Mouse (Mus musculus) left cerebral cortex, postnatal 36 days (tissue): ENCODE measurements at regions not wholly inside any gene's neighbourhood (a gene's known extent, or its start where the extent isn't known, plus 50 kb on each side); places are given as distances from the start of the nearest gene placed in this dataset.
A peak's percentile ranks its signal among the peaks of the same experiment; 100 is the strongest.

Experiments
- DNase-seq, 2 experiments: peaks; one replicate each; pipeline ENCODE4 v3.0.0; 2021 to 2022; ENCODE audit warnings: low spot score in 2 of 2, mixed read lengths in 1 of 2
- intact Hi-C: fragments of 180-260 bp; cut with DNase I; formaldehyde crosslinking; loops from one replicate; pipeline ENCODE4 v1.15.1; 2025

- no peak for DNase-seq
- intact Hi-C loops, result no loop called here
Observed at GRCm38 (mm10) chr2:178593743-178594142, 163.4 kb downstream of the Cdh26 start.

- intact Hi-C loops, result no loop called here
- no peak for DNase-seq
Observed at GRCm38 (mm10) chr2:178594177-178594576, 163.8 kb downstream of the Cdh26 start.

GRCm38 (mm10) chr2:178596312-178597083 is 166.2 kb downstream of the Cdh26 start:
- no peak for DNase-seq
- intact Hi-C loops, result no loop called here

- intact Hi-C loops, result no loop called here
- no peak for DNase-seq
Observed at GRCm38 (mm10) chr2:178597084-178597470, 166.7 kb downstream of the Cdh26 start.

- intact Hi-C loops, result no loop called here
- DNase-seq, result no peak
Observed at GRCm38 (mm10) chr2:178598371-178598770, 168.0 kb downstream of the Cdh26 start.

GRCm38 (mm10) chr2:178598836-178599235 is 168.5 kb downstream of the Cdh26 start:
- no peak for DNase-seq
- intact Hi-C loops, result no loop called here

- intact Hi-C loops, result no loop called here
- DNase-seq, result no peak
Observed at GRCm38 (mm10) chr2:178603443-178603842, 173.1 kb downstream of the Cdh26 start.

- intact Hi-C loops, result no loop called here
- peak in 1 of 2 experiments; percentile 11 for DNase-seq
Observed at GRCm38 (mm10) chr2:178606733-178607132, 176.4 kb downstream of the Cdh26 start.

- intact Hi-C loops, result no loop called here
- no peak for DNase-seq
Observed at GRCm38 (mm10) chr2:178610211-178610975, 180.1 kb downstream of the Cdh26 start.

GRCm38 (mm10) chr2:178614761-178615160 is 184.4 kb downstream of the Cdh26 start:
- no peak for DNase-seq
- intact Hi-C loops, result no loop called here

- no peak for DNase-seq
- intact Hi-C loops, result no loop called here
Observed at GRCm38 (mm10) chr2:178622801-178623200, 192.5 kb downstream of the Cdh26 start.

GRCm38 (mm10) chr2:178624475-178624874 is 194.1 kb downstream of the Cdh26 start:
- intact Hi-C loops, result no loop called here
- no peak for DNase-seq

GRCm38 (mm10) chr2:178624907-178625306 is 194.6 kb downstream of the Cdh26 start:
- intact Hi-C loops, result no loop called here
- DNase-seq, result no peak

GRCm38 (mm10) chr2:178629756-178630155 is 199.4 kb downstream of the Cdh26 start:
- intact Hi-C loops, result loop anchor here (5.0 to 10.0 kb wide), 2 partner anchors 565 to 1243 kb away; no protein-coding TSS in a partner anchor
- DNase-seq, result peak; percentile 35 to 60

- no peak for DNase-seq
- intact Hi-C loops, result loop anchor here (5.0 to 10.0 kb wide), 2 partner anchors 564 to 1242 kb away; no protein-coding TSS in a partner anchor
Observed at GRCm38 (mm10) chr2:178630511-178630910, 200.2 kb downstream of the Cdh26 start.

GRCm38 (mm10) chr2:178631336-178631735 is 201.0 kb downstream of the Cdh26 start:
- intact Hi-C loops, result loop anchor here (5.0 to 10.0 kb wide), 2 partner anchors 563 to 1241 kb away; no protein-coding TSS in a partner anchor
- DNase-seq, result no peak

GRCm38 (mm10) chr2:178631966-178632365 is 201.6 kb downstream of the Cdh26 start:
- no peak for DNase-seq
- intact Hi-C loops, result loop anchor here (5.0 to 10.0 kb wide), 2 partner anchors 563 to 1240 kb away; no protein-coding TSS in a partner anchor

GRCm38 (mm10) chr2:178632831-178633585 is 202.7 kb downstream of the Cdh26 start:
- intact Hi-C loops, result loop anchor here (5.0 to 10.0 kb wide), 2 partner anchors 562 to 1239 kb away; no protein-coding TSS in a partner anchor
- DNase-seq, result no peak

GRCm38 (mm10) chr2:178634116-178634515 is 203.8 kb downstream of the Cdh26 start:
- intact Hi-C loops, result loop anchor here (5.0 to 10.0 kb wide), 2 partner anchors 561 to 1238 kb away; no protein-coding TSS in a partner anchor
- no peak for DNase-seq

GRCm38 (mm10) chr2:178635685-178636084 is 205.4 kb downstream of the Cdh26 start:
- DNase-seq, result no peak
- intact Hi-C loops, result loop anchor here (10.0 kb wide), 1 partner anchor 559 kb away; no protein-coding TSS in a partner anchor
